Mouse (Mus musculus): ENCODE results near the gene Ncor2.

Gene Ncor2

GRCm38 (mm10) chr5:125127920-125128319 is 51.1 kb downstream of the Ncor2 start:
- no peak for DNase-seq (ENCODE audit: low read depth)

DNA sequence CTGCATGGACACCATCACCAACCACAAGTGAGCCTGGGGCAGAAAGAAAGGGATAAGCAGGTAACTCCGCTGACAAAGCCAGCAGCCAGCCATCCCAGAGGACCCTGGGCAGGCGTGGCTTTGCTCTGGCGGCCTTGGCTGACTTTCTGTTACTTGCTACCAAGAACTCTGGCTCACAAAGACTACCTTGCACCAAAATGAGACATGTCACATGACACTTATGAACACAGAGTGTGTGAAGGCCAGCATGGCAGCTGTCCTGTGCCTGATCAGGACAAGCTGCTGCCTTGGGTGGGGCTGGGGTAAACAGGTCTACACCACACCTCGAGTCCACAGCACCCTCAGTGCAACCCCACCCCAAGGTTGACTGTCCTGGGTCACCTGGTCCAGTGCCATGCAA is 51.6 kb downstream of the Ncor2 start:
- no peak for DNase-seq (ENCODE audit: low read depth)

GRCm38 (mm10) chr5:125125966-125126464 is 53.0 kb downstream of the Ncor2 start:
- DNase-seq (ENCODE audit: low read depth) = no peak

DNA sequence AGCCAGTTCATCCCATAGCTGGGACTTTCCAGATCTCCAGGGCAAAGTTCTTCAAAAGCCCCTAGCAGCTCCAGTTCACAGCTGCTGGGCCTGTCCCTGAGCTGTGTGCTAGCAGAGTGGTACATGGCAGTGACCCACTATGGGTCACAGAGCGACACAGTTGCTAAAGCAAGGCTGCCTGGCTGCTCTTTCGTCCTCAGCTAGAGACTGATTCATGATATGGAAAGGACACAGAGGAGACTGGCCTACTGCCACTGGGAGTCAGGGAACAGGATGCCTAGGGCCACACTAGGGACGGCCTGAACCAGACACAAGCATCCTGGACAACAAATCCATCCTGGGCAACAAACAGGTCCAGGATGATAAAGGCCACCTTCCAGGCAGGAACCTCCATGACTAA is 53.8 kb downstream of the Ncor2 start:
- DNase-seq (ENCODE audit: low read depth) = no peak

DNA sequence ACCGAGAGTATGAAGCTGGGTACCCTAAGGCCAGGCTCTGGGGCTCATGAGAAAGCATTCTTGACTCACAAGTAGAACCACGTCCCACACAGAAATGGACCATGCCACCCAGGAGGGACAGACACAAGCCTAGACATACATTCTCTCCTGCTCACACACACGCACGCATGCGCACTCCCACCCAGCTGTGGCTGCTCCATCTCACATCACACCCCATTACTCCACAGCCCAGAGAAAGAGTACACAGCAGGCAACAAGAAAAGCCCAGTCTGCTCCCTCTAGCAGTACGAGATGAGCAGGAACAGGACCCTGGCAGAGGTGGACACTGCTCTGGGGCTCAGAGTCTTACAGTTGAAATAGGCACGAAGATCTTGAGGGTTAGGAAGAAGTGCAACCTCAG is 55.0 kb downstream of the Ncor2 start:
- no peak for DNase-seq (ENCODE audit: low read depth)

- no peak for DNase-seq (ENCODE audit: low read depth)
These were observed 55.8 kb downstream of the Ncor2 start for GRCm38 (mm10) chr5:125123206-125123605.

GRCm38 (mm10) chr5:125122546-125122945 is 56.5 kb downstream of the Ncor2 start:
- no peak for DNase-seq (ENCODE audit: low read depth)

- DNase-seq (ENCODE audit: low read depth) = no peak
These were observed 57.0 kb downstream of the Ncor2 start for GRCm38 (mm10) chr5:125122049-125122448.

DNA sequence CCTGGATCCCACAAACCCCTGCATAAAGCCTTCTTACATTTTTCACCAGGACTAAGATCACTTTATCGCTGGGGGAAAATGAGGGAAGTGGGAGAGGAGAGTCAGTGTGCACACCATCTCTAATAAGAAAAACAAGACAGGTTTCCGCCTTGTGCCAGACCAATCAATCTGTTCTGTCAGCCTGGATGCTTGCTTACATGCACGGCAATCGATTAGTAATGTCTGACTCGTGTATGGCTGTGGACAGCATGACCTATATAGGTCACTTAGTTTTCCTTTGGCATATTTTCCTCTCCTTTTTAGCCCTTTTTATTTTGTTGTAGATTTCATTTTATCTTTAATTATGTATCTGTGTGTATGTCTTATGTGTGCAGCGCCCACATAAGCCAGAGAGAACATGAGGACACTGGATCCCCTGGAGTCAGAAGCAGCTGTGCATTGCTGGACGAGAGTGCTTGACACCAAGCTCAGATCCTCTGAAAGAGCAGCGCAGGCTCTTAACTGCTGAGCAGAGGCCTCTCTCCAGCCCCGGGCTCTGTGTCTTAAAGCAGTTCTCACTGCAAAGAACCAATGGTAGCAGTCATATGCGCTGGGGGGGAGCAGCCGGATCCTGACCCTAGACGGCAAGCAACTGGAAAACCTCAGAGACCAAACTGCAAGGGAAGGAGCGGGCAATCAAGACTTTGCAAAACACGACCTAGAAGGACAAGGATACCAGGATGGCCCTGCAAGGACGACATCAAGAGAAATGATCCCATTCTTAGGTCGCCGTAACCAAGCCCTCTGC is 58.3 kb downstream of the Ncor2 start:
- DNase-seq (ENCODE audit: low read depth) = no peak

- no peak for DNase-seq (ENCODE audit: low read depth)
These were observed 61.8 kb downstream of the Ncor2 start for GRCm38 (mm10) chr5:125117238-125117637.

- DNase-seq (ENCODE audit: low read depth) = no peak
These were observed 66.0 kb downstream of the Ncor2 start for GRCm38 (mm10) chr5:125113029-125113428.

GRCm38 (mm10) chr5:125112588-125112987 is 66.4 kb downstream of the Ncor2 start:
- DNase-seq (ENCODE audit: low read depth) = no peak

GRCm38 (mm10) chr5:125111137-125111536 is 67.9 kb downstream of the Ncor2 start:
- DNase-seq (ENCODE audit: low read depth) = no peak

DNA sequence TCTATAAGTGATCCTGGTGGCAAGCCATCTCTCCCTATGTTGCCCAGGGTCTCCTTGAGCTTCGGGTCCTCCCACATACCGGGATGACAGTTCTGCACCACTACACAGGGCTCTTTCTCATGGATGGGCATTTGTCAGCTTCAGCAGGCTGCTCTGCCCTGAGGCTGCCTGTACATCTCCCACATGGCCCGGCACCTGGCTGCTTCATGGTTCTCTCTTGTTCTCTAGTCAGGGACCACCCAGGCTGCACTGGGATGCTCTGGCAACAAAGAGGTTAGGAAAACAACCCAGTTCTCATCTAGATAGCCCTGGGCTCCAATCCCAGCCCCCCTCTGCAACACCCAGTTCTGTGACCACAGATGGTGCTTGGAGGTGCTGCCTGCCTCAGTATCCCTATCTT is 68.3 kb downstream of the Ncor2 start:
- no peak for DNase-seq (ENCODE audit: low read depth)

- no peak for DNase-seq (ENCODE audit: low read depth)
These were observed 68.8 kb downstream of the Ncor2 start for GRCm38 (mm10) chr5:125110196-125110595.

DNA sequence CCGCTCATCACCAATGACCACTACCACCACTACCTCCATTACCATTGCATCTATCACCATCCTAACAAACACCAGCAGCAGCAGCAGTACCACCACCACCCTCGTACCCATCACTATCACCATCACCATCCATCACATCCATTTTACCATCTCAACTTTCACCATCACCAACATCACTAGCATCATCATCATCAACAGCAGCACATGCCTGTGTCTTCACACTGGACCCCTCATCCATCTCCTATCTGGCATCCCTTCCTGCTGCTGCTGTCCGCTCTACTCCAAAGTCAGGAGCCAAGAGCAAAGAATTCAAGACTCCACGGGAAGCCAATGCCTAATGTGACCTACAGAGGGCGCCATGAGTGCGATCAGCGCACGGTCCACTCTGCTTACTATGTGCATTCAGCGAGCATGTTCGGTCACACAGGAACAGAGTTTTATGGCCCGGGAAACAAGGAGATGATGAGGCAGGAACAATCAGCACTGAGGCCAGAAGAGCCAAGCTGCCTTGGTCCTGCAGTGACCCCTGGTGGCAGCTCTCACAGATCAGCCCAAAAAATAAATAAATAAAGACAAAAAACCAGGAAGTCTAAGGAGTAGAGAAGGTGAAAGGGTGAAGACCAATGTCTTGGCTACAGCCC is 71.9 kb downstream of the Ncor2 start:
- DNase-seq (ENCODE audit: low read depth) = peak; percentile 67

GRCm38 (mm10) chr5:125106191-125106590 is 72.8 kb downstream of the Ncor2 start:
- DNase-seq (ENCODE audit: low read depth) = peak; percentile 64

GRCm38 (mm10) chr5:125104841-125105240 is 74.2 kb downstream of the Ncor2 start:
- no peak for DNase-seq (ENCODE audit: low read depth)

- no peak for DNase-seq (ENCODE audit: low read depth)
These were observed 75.6 kb downstream of the Ncor2 start for GRCm38 (mm10) chr5:125103396-125103795.

DNA sequence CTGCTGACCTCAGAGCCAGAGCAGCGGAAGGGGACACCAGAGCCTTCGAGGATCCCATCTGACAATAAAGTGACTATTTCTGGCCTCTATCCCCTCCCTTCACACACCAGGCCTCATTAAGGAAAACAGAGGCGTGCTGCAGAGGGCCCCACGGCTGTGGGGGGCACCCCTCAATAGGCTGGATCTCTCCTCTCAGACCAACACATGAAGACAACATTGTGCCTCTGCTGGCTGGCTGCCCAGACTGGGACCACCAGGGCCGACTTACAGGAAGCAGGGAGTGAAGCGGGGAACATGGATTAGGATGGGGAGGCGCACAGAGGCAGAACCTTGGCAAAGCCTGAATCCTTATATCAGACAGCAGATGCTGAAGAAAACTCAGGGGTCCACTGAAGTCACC is 76.1 kb downstream of the Ncor2 start:
- no peak for DNase-seq (ENCODE audit: low read depth)

DNA sequence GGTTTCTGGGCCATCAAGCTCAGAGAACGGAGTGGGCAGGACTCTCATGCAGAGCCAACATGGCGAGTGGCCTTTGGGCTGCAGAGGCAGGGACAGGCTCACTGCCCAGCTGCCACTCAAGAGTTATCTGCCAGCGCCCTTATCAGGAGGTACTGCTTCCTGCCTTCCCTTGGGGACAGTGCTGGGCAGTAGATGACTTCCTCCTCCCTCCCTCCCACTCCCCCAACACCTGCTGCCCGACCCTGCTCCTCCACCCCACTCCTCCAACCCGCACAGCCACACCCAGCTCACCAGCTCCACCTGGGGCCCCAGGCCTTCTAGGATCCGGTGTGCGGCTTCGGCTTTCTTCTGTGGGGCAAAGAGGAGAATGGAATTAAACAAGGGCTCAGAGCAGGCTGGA is 76.7 kb downstream of the Ncor2 start:
- DNase-seq (ENCODE audit: low read depth) = no peak

GRCm38 (mm10) chr5:125099785-125100350 is 79.2 kb downstream of the Ncor2 start:
- DNase-seq (ENCODE audit: low read depth) = no peak

GRCm38 (mm10) chr5:125098692-125099091 is 80.3 kb downstream of the Ncor2 start:
- no peak for DNase-seq (ENCODE audit: low read depth)
